Mouse (Mus musculus): ENCODE results near the gene Zan. TPM values are rescaled to one million over a fixed set of nuclear protein-coding genes. Genes with fewer than 3 reads are reported as not detected.

The Zan gene
- polyA plus RNA-seq, 1 experiment from 2014 or later: 0.04 TPM

DNA sequence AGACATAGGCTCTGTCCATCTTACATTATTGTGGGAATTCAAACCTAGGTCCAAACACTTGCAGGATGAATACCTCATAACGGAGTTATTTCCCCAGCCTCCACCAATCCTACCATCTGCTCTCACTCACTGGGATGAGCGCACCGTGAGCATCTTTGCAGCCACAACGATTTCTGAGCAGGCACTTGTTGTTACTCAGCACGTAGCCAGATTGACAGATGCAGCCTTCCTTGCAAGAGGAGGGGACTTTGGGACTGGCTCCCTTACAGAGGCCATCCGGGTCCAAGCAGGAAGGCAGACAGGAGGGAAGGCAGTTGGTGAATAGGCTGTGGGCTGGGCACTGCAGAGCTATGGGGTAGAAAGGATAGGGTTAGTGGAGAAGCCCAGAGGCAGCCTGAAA is 67.4 kb downstream of the Zan start:
- Histone ChIP-seq H3K36me3 (no peaks in the 10 kb centered on the region), H3K9me3 (no peaks in the 10 kb centered on the region), H3K4me1 (peaks cover 8% of the 10 kb centered on the region), H3K4me3 (no peak overlapping the region), H3K27me3 (replicated peaks) (peaks cover 8% of the 10 kb centered on the region), H3K27ac (replicated peaks) (no peak overlapping the region), H3K4me2 (no peak overlapping the region), H3K9ac (no peak overlapping the region)
- WGBS: 57% methylated on average over 6 of the region's 6 CpGs
- no peak for ATAC-seq (ENCODE audit: extremely low read depth, insufficient number of reproducible peaks, low FRiP score, low TSS enrichment)

DNA sequence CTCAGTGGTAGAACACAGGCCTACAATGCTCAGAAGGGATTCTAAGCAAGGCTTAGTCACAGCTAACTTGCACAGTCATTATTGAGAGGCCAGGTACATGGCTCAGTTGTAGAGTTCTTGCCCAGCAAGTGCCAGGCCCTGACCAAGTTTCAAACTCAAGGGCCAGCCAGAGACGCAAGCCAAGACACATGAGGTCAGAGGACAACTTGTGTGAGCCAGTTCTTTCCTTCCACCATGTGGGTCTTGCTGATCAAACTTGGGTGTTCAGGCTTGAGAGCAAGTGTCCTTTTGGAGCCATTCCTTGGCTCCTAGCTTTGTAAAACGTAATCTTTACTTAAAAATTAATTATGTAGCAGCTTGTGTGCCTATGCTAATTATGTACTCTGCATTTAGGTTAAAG is 72.8 kb downstream of the Zan start:
- no peak for ATAC-seq (ENCODE audit: extremely low read depth, insufficient number of reproducible peaks, low FRiP score, low TSS enrichment)
- no peaks in the 10 kb centered on the region for H3K9me3 ChIP-seq
- no peak overlapping the region for H3K4me2 ChIP-seq
- no peak overlapping the region for H3K9ac ChIP-seq
- WGBS: 65% methylated on average over 2 of the region's 2 CpGs
- H3K36me3 ChIP-seq: no peaks in the 10 kb centered on the region
- H3K27ac ChIP-seq (replicated peaks): no peak overlapping the region
- peaks cover 8% of the 10 kb centered on the region for H3K4me1 ChIP-seq
- H3K27me3 ChIP-seq (replicated peaks): 0 out of 2 replicates have a peak, but pooled peaks cover 8% of the 10 kb centered on the region
- no peak overlapping the region for H3K4me3 ChIP-seq

DNA sequence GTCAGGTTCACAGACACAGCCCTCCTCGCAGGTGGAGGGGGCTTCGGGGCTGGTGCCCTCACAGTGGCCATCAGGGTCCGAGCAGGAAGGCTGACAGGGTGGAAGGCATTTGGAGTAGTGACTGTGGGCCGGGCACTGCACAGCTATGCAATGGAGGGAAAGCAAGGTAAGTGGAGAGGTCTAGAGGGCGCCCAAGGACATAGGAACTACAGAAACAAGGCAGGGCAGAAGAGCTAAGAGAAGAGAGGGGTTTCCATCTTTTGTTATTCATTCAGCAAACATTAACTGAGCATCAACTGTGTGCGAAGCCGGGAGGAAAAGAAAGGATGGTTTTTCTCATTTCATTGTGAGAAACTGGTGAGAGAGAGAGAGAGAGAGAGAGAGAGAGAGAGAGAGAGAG is 82.4 kb downstream of the Zan start:
- Histone ChIP-seq H3K9me3 (no peaks in the 10 kb centered on the region), H3K9ac (no peak overlapping the region), H3K27me3 (replicated peaks) (peaks cover 16% of the 10 kb centered on the region), H3K4me2 (no peak overlapping the region), H3K4me3 (no peak overlapping the region), H3K4me1 (no peaks in the 10 kb centered on the region), H3K36me3 (no peaks in the 10 kb centered on the region), H3K27ac (replicated peaks) (no peak overlapping the region)
- WGBS: 35% methylated on average over 7 of the region's 7 CpGs
- no peak for ATAC-seq (ENCODE audit: extremely low read depth, insufficient number of reproducible peaks, low FRiP score, low TSS enrichment)

- Histone ChIP-seq H3K9me3 (no peaks in the 10 kb centered on the region), H3K4me2 (no peak overlapping the region), H3K27ac (replicated peaks) (no peak overlapping the region), H3K9ac (no peak overlapping the region), H3K4me3 (no peak overlapping the region), H3K4me1 (no peaks in the 10 kb centered on the region), H3K27me3 (replicated peaks) (peaks cover 16% of the 10 kb centered on the region), H3K36me3 (no peaks in the 10 kb centered on the region)
- no peak for ATAC-seq (ENCODE audit: extremely low read depth, insufficient number of reproducible peaks, low FRiP score, low TSS enrichment)
- 72% methylated on average over 8 of the region's 8 CpGs for WGBS
Measured at GRCm38 (mm10) chr5:137391641-137392040, 85.2 kb downstream of the Zan start.

DNA sequence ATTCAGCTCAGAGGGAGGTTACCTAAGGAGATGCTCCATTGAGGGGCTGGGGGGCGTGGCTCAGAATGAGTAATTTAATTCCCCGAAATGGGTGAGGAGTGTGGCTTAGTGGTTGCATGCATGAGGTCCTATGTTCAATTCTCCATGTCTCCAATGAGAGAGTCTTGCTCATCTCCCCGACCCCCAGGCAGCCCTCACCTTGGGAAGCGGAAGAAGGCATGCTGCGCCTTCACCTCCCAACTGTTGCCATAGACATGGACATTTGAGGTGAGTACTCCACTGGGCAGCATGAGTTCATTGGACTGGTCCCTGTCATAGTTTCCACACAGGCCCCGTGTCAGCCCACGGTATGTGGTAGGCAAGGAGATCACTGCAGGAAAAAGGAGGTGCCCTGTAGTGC is 90.2 kb downstream of the Zan start:
- ATAC-seq (ENCODE audit: extremely low read depth, insufficient number of reproducible peaks, low FRiP score, low TSS enrichment): no peak
- Histone ChIP-seq H3K9ac (no peak overlapping the region), H3K36me3 (no peaks in the 10 kb centered on the region), H3K4me2 (no peak overlapping the region), H3K27me3 (replicated peaks) (peaks cover 8% of the 10 kb centered on the region), H3K4me3 (no peak overlapping the region), H3K27ac (replicated peaks) (no peak overlapping the region), H3K4me1 (no peaks in the 10 kb centered on the region), H3K9me3 (no peaks in the 10 kb centered on the region)
- WGBS: 81% methylated on average over 7 of the region's 7 CpGs

GRCm38 (mm10) chr5:137383441-137383840 is 93.4 kb downstream of the Zan start:
- Histone ChIP-seq H3K4me3 (no peak overlapping the region), H3K36me3 (no peaks in the 10 kb centered on the region), H3K9me3 (no peaks in the 10 kb centered on the region), H3K4me1 (0 out of 2 replicates have a peak, but pooled peaks cover 3% of the 10 kb centered on the region), H3K27ac (replicated peaks) (no peak overlapping the region), H3K9ac (no peak overlapping the region), H3K27me3 (replicated peaks) (no peaks in the 10 kb centered on the region), H3K4me2 (no peak overlapping the region)
- no peak for ATAC-seq (ENCODE audit: extremely low read depth, insufficient number of reproducible peaks, low FRiP score, low TSS enrichment)
- WGBS: 82% methylated on average over 7 of the region's 7 CpGs

DNA sequence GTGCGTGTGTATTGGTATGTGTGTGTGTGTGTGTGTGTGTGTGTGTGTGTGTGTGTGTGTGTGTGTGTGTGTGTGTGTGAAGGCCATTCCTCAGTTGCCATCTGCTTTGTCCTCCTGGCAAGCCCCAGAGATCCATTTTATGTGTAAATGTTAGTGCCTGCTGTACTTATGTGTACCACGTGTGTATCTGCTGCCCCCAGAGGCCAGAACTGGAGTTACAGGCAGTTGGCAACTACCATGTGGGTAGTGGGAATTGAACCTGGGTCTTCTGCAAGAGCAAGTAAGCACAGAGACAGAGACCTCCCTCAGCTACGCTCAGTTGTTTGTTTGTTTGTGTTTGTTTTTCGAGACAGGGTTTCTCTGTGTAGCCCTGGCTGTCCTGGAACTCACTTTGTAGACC is 95.7 kb downstream of the Zan start:
- Histone ChIP-seq H3K36me3 (no peaks in the 10 kb centered on the region), H3K9ac (no peak overlapping the region), H3K4me1 (peaks cover 21% of the 10 kb centered on the region), H3K4me2 (no peak overlapping the region), H3K27me3 (replicated peaks) (no peaks in the 10 kb centered on the region), H3K9me3 (no peaks in the 10 kb centered on the region), H3K4me3 (no peak overlapping the region), H3K27ac (replicated peaks) (no peak overlapping the region)
- 37% methylated on average over 4 of the region's 4 CpGs for WGBS
- no peak for ATAC-seq (ENCODE audit: extremely low read depth, insufficient number of reproducible peaks, low FRiP score, low TSS enrichment)

DNA sequence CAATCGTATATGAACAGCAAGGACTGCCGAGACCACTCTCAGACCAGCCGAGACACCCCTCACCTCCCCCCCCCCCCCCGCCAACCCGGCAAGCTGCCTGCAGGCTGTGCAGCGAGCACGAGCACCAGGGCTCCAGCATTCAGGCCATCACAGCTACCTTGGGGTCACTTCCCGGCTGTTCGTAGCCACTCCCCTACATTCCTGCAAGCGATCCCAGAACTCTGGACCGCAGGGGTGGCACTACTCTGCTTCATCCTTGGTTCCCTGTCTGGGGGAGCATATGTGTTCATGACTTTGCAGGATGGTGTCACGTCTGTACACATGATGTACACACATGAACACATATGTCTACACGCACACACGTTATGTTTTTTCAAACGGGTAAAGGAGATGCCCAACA is 99.3 kb downstream of the Zan start:
- no peaks in the 10 kb centered on the region for H3K9me3 ChIP-seq
- peaks cover 34% of the 10 kb centered on the region for H3K36me3 ChIP-seq
- H3K4me2 ChIP-seq: peak overlapping the region; percentile 53
- H3K27me3 ChIP-seq (replicated peaks): no peaks in the 10 kb centered on the region
- peaks cover 32% of the 10 kb centered on the region for H3K4me1 ChIP-seq
- no peak overlapping the region for H3K4me3 ChIP-seq
- WGBS: 32% methylated on average over 10 of the region's 15 CpGs
- peak overlapping the region; percentile 64 for H3K9ac ChIP-seq
- H3K27ac ChIP-seq (replicated peaks): 0 out of 2 replicates have a peak overlapping the region, but pooled peaks have one; percentile 28
- ATAC-seq (ENCODE audit: extremely low read depth, insufficient number of reproducible peaks, low FRiP score, low TSS enrichment): no peak

DNA sequence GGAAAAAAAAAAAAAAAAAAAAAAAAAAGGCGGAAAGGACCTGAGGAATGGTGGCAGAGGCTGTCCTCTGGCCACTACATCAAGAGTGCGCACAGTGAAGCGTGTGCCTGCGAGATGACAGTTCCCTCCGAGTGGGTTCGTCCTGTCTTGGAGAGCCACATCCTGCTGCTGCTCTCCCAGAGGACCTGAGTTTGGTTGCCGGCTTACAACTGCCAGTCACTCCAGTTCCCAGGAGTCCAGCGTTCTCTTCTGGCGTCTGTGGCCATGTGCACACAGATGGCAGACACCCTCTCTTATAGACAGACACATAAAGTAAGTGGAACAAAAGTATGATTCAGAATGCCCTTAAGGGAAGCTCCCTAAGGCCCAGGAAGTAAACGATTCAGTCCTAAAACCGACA is 99.7 kb downstream of the Zan start:
- H3K27me3 ChIP-seq (replicated peaks): no peaks in the 10 kb centered on the region
- 23% methylated on average over 10 of the region's 11 CpGs for WGBS
- no peak overlapping the region for H3K4me3 ChIP-seq
- H3K9ac ChIP-seq: peak overlapping the region; percentile 50; the same call in 1 of the 2 replicates
- H3K4me2 ChIP-seq: peak overlapping the region; percentile 53
- H3K36me3 ChIP-seq: peaks cover 39% of the 10 kb centered on the region
- H3K9me3 ChIP-seq: no peaks in the 10 kb centered on the region
- no peak for ATAC-seq (ENCODE audit: extremely low read depth, insufficient number of reproducible peaks, low FRiP score, low TSS enrichment)
- H3K4me1 ChIP-seq: peaks cover 32% of the 10 kb centered on the region
- H3K27ac ChIP-seq (replicated peaks): 0 out of 2 replicates have a peak overlapping the region, but pooled peaks have one; percentile 28

DNA sequence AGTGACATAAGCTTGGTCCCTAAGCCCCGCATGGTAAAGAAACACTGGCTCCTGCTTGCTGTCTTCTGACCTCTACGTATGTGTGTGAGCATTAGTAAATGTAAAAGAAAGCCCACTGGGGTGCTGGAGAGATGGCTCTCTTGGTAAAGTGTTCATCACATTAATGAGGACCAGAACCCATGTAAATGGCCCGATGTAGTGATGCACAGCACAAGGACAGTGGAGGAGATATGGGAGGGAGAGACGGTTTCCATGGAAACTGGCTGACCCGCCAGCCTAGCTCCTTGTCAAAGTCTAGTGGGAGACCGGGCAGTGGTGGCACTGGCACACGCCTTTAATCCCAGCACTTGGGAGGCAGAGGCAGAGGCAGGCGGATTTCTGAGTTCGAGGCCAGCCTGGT is 100.1 kb downstream of the Zan start:
- Histone ChIP-seq H3K4me1 (peaks cover 32% of the 10 kb centered on the region), H3K36me3 (peaks cover 43% of the 10 kb centered on the region), H3K4me2 (no peak overlapping the region), H3K27ac (replicated peaks) (no peak overlapping the region), H3K27me3 (replicated peaks) (no peaks in the 10 kb centered on the region), H3K9ac (no peak overlapping the region), H3K4me3 (no peak overlapping the region), H3K9me3 (no peaks in the 10 kb centered on the region)
- WGBS: 52% methylated on average over 9 of the region's 9 CpGs
- no peak for ATAC-seq (ENCODE audit: extremely low read depth, insufficient number of reproducible peaks, low FRiP score, low TSS enrichment)

DNA sequence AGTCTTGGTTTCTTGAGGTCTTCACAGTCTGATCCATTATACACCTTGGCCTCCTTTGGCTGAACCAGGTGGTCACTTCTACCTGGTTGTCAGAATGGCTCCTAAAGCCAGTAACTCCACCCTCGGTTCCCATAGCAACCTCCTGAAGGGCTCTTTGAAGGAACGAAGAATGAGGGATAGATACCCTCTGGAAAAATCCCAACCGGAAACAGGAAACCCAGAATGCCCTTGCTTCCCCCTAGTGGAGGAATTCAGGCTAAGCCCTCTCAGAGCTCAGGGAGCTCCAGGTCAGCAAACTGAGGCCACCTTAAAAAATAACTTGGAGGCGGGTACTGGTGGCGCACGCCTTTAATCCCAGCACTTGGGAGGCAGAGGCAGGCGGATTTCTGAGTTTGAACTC is 100.7 kb downstream of the Zan start:
- Histone ChIP-seq H3K4me1 (peaks cover 32% of the 10 kb centered on the region), H3K36me3 (peaks cover 48% of the 10 kb centered on the region), H3K9ac (peak overlapping the region; percentile 7; the same call in 1 of the 2 replicates), H3K4me2 (no peak overlapping the region), H3K27me3 (replicated peaks) (no peaks in the 10 kb centered on the region), H3K4me3 (no peak overlapping the region), H3K27ac (replicated peaks) (peak overlapping the region; percentile 70), H3K9me3 (no peaks in the 10 kb centered on the region)
- no peak for ATAC-seq (ENCODE audit: extremely low read depth, insufficient number of reproducible peaks, low FRiP score, low TSS enrichment)
- 21% methylated on average over 7 of the region's 7 CpGs for WGBS

DNA sequence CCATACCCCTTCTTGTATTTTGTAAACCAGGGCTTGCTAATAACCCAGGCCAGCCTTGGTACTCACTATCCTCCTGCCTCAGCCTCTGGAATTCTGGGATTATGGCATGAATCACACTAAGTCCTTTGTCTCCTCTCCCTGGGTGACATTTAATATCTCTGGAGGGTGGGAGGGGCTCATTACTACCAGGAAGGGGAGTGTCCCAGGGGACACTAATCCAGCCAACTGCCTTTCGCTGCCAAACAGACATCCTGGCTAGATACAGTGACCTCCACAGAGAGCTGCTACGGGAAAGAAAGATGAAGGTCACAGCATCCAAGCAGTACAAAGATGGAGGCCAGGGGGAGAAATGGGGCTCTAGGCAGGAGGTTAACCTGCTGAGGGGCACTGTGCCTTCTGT is 101.2 kb downstream of the Zan start:
- Histone ChIP-seq H3K4me3 (no peak overlapping the region), H3K9ac (peak overlapping the region; percentile 7; the same call in 1 of the 2 replicates), H3K36me3 (peaks cover 54% of the 10 kb centered on the region), H3K27me3 (replicated peaks) (no peaks in the 10 kb centered on the region), H3K27ac (replicated peaks) (peak overlapping the region; percentile 70), H3K4me1 (peaks cover 32% of the 10 kb centered on the region), H3K4me2 (no peak overlapping the region), H3K9me3 (no peaks in the 10 kb centered on the region)
- 16% methylated on average over 2 of the region's 2 CpGs for WGBS
- no peak for ATAC-seq (ENCODE audit: extremely low read depth, insufficient number of reproducible peaks, low FRiP score, low TSS enrichment)
